Mouse (Mus musculus): ENCODE results near the gene Cmtm2b. TPM values are rescaled to one million over a fixed set of nuclear protein-coding genes. Genes with fewer than 3 reads are reported as not detected.
"Not testable (repeated sequence)": the region's sequence is repeated elsewhere in the genome, so short reads cannot be mapped to it uniquely, and the experiment has no call there.

The Cmtm2b gene
- polyA plus RNA-seq, 1 experiment from 2014 or later, result not detected

- 53% methylated on average over 4 of the region's 4 CpGs for WGBS
- TF ChIP-seq CTCF (IDR thresholded peaks at IDR 0.05; ENCODE audit: low read depth), result peak; percentile 61
- Histone ChIP-seq H3K27ac (ENCODE audit: low read depth, low read length) (no peak overlapping the region), H3K27me3 (replicated peaks; ENCODE audit: control insufficient read depth, insufficient read depth, low read length) (no peaks in the 10 kb centered on the region), H3K4me3 (ENCODE audit: low read depth, low read length) (no peak overlapping the region), H3K4me2 (replicated peaks; ENCODE audit: low read depth) (no peak overlapping the region), H3K9me3 (ENCODE audit: control insufficient read depth) (no peaks in the 10 kb centered on the region), H3K4me1 (replicated peaks; ENCODE audit: control insufficient read depth, insufficient read depth, low read length) (no peaks in the 10 kb centered on the region), H3K9ac (ENCODE audit: low read depth, low read length) (no peak overlapping the region), H3K36me3 (ENCODE audit: control insufficient read depth, insufficient read depth) (no peaks in the 10 kb centered on the region)
- no peak for ATAC-seq
These were observed 8.7 kb upstream of the Cmtm2b start for GRCm38 (mm10) chr8:104313311-104313710.

GRCm38 (mm10) chr8:104321267-104321666 lies 763 bp upstream of the Cmtm2b start, which contains the start of gene Gm11020:
Gene Gm11020, plus strand, starts transcription at chr8:104321567.
- not testable (repeated sequence) for ATAC-seq; H3K4me3 ChIP-seq (ENCODE audit: low read depth, low read length); H3K4me2 ChIP-seq (replicated peaks; ENCODE audit: low read depth); H3K4me1 ChIP-seq (replicated peaks; ENCODE audit: control insufficient read depth, insufficient read depth, low read length); H3K27ac ChIP-seq (ENCODE audit: low read depth, low read length); H3K27me3 ChIP-seq (replicated peaks; ENCODE audit: control insufficient read depth, insufficient read depth, low read length); H3K9ac ChIP-seq (ENCODE audit: low read depth, low read length); H3K9me3 ChIP-seq (ENCODE audit: control insufficient read depth); H3K36me3 ChIP-seq (ENCODE audit: control insufficient read depth, insufficient read depth)
- 75% methylated on average over 7 of the region's 11 CpGs for WGBS

- H3K9me3 ChIP-seq (ENCODE audit: control insufficient read depth), result no peaks in the 10 kb centered on the region
- no peaks in the 10 kb centered on the region for H3K27me3 ChIP-seq (replicated peaks; ENCODE audit: control insufficient read depth, insufficient read depth, low read length)
- no peak overlapping the region for H3K27ac ChIP-seq (ENCODE audit: low read depth, low read length)
- no peaks in the 10 kb centered on the region for H3K4me1 ChIP-seq (replicated peaks; ENCODE audit: control insufficient read depth, insufficient read depth, low read length)
- WGBS, result 68% methylated on average over 5 of the region's 5 CpGs
- H3K36me3 ChIP-seq (ENCODE audit: control insufficient read depth, insufficient read depth), result no peaks in the 10 kb centered on the region
- TF ChIP-seq CTCF (IDR thresholded peaks at IDR 0.05; ENCODE audit: low read depth), result peak; percentile 35; the same call in 1 of the 2 replicates
- no peak overlapping the region for H3K9ac ChIP-seq (ENCODE audit: low read depth, low read length)
- no peak overlapping the region for H3K4me2 ChIP-seq (replicated peaks; ENCODE audit: low read depth)
- H3K4me3 ChIP-seq (ENCODE audit: low read depth, low read length), result no peak overlapping the region
- no peak for ATAC-seq
These were observed 10.9 kb downstream of the Cmtm2b start for GRCm38 (mm10) chr8:104332665-104333631.

GRCm38 (mm10) chr8:104333786-104334185 lies 11.8 kb downstream of the Cmtm2b start:
- H3K4me1 ChIP-seq (replicated peaks; ENCODE audit: control insufficient read depth, insufficient read depth, low read length), result no peaks in the 10 kb centered on the region
- ATAC-seq, result no peak
- no peak for TF ChIP-seq CTCF (IDR thresholded peaks at IDR 0.05; ENCODE audit: low read depth)
- no peaks in the 10 kb centered on the region for H3K36me3 ChIP-seq (ENCODE audit: control insufficient read depth, insufficient read depth)
- no peaks in the 10 kb centered on the region for H3K9me3 ChIP-seq (ENCODE audit: control insufficient read depth)
- 63% methylated on average over 5 of the region's 5 CpGs for WGBS
- no peaks in the 10 kb centered on the region for H3K27me3 ChIP-seq (replicated peaks; ENCODE audit: control insufficient read depth, insufficient read depth, low read length)
- no peak overlapping the region for H3K9ac ChIP-seq (ENCODE audit: low read depth, low read length)
- no peak overlapping the region for H3K4me3 ChIP-seq (ENCODE audit: low read depth, low read length)
- no peak overlapping the region for H3K27ac ChIP-seq (ENCODE audit: low read depth, low read length)
- H3K4me2 ChIP-seq (replicated peaks; ENCODE audit: low read depth), result no peak overlapping the region

GRCm38 (mm10) chr8:104334196-104334595 lies 12.2 kb downstream of the Cmtm2b start:
- Histone ChIP-seq H3K9me3 (ENCODE audit: control insufficient read depth) (no peaks in the 10 kb centered on the region), H3K9ac (ENCODE audit: low read depth, low read length) (no peak overlapping the region), H3K4me3 (ENCODE audit: low read depth, low read length) (no peak overlapping the region), H3K27ac (ENCODE audit: low read depth, low read length) (no peak overlapping the region), H3K36me3 (ENCODE audit: control insufficient read depth, insufficient read depth) (no peaks in the 10 kb centered on the region), H3K27me3 (replicated peaks; ENCODE audit: control insufficient read depth, insufficient read depth, low read length) (no peaks in the 10 kb centered on the region), H3K4me2 (replicated peaks; ENCODE audit: low read depth) (no peak overlapping the region), H3K4me1 (replicated peaks; ENCODE audit: control insufficient read depth, insufficient read depth, low read length) (no peaks in the 10 kb centered on the region)
- ATAC-seq, result no peak
- 77% methylated on average over 1 of the region's 1 CpGs for WGBS
- TF ChIP-seq CTCF (IDR thresholded peaks at IDR 0.05; ENCODE audit: low read depth), result no peak

GRCm38 (mm10) chr8:104336806-104337205 lies 14.8 kb downstream of the Cmtm2b start:
- 85% methylated on average over 1 of the region's 1 CpGs for WGBS

More at GRCm38 (mm10) chr8:104336806-104337205, 14.8 kb downstream of the Cmtm2b start:
- Histone ChIP-seq H3K27me3 (replicated peaks; ENCODE audit: control insufficient read depth, insufficient read depth, low read length) (no peaks in the 10 kb centered on the region), H3K27ac (ENCODE audit: low read depth, low read length) (no peak overlapping the region), H3K9me3 (ENCODE audit: control insufficient read depth) (no peaks in the 10 kb centered on the region), H3K4me1 (replicated peaks; ENCODE audit: control insufficient read depth, insufficient read depth, low read length) (0 out of 2 replicates have a peak, but pooled peaks cover 3% of the 10 kb centered on the region), H3K9ac (ENCODE audit: low read depth, low read length) (no peak overlapping the region), H3K4me2 (replicated peaks; ENCODE audit: low read depth) (no peak overlapping the region), H3K4me3 (ENCODE audit: low read depth, low read length) (no peak overlapping the region), H3K36me3 (ENCODE audit: control insufficient read depth, insufficient read depth) (no peaks in the 10 kb centered on the region)
- ATAC-seq, result no peak
- TF ChIP-seq CTCF (IDR thresholded peaks at IDR 0.05; ENCODE audit: low read depth), result no peak

All from intestine, postnatal 0 days (tissue).